Mouse (Mus musculus): Measurements from ENCODE around the gene Irgm2.

GRCm38 (mm10) chr11:58250550-58250949 is 51.1 kb downstream of the Irgm2 start:
- TF ChIP-seq CTCF (IDR thresholded peaks at IDR 0.05; ENCODE audit: extremely low read depth, insufficient read depth, insufficient read length, insufficient replicate concordance): no peak
- TF ChIP-seq POLR2A (IDR thresholded peaks at IDR 0.05; ENCODE audit: low read depth, low read length): no peak

Data from spleen, adult 2 months (tissue).